In the genomic region with DNA sequence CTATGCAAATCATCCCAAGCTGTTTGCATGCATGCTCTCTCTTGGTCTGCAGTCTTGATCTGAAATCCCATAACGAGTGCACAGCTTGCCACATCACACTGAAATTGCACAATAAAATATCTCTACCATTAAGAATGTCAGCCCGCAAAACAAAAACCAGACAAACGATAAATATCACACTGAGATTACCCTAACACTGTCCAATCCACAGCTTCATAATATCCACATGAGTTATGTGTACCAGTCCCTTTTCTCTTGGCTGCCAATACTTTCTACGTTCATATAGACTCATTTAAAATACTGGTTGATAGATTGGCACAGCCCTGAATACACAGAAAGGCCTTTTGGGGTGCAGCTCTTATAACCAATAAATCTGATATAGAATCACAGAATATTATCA, we compare ENCODE assay signal across 22 mouse cellular contexts.
A peak's percentile ranks its signal among the peaks of the same experiment; 100 is the strongest.
DNase-seq lines count a peak whose midpoint lies in the region; ATAC-seq and TF ChIP-seq lines count a peak whose summit lies in the region.
"Had no signal": no experiment of that assay in that cellular context is flagged by ENCODE, and none has a peak within 500 bp of the region (broad histone marks: within the 10 kb centered on the region; RNA-seq: fewer than 3 reads in every experiment).

No protein-coding gene starts in this region.

- 0 out of 2 replicates have a peak, but pooled peaks cover 3% of the 10 kb centered on the region for H3K4me1 ChIP-seq in midbrain, embryonic 11.5 days (ENCODE audit: control insufficient read depth, insufficient read depth, low read length)
- H3K4me1 ChIP-seq in midbrain, postnatal 0 days (ENCODE audit: insufficient read depth, low read length) = no peaks in the 10 kb centered on the region
- no peaks in the 10 kb centered on the region for H3K4me1 ChIP-seq in neural tube, embryonic 12.5 days
- H3K4me1 ChIP-seq in neural tube, embryonic 13.5 days (replicated peaks) = peaks cover 3% of the 10 kb centered on the region; the same call in 1 of the 2 replicates
- H3K4me1 ChIP-seq in neural tube, embryonic 15.5 days = 0 out of 2 replicates have a peak, but pooled peaks cover 4% of the 10 kb centered on the region
- H3K4me1 ChIP-seq in neural tube, embryonic 14.5 days (ENCODE audit: control insufficient read depth, insufficient read depth, low read length) = no peaks in the 10 kb centered on the region

- H3K9ac ChIP-seq in midbrain, embryonic 11.5 days (ENCODE audit: low read length) = no peak overlapping the region
- H3K9ac ChIP-seq in midbrain, postnatal 0 days (replicated peaks; ENCODE audit: low read length, poor library complexity, severe bottlenecking) = no peak overlapping the region
- H3K9ac ChIP-seq in neural tube, embryonic 12.5 days = no peak overlapping the region
- no peak overlapping the region for H3K9ac ChIP-seq in neural tube, embryonic 13.5 days
- no peak overlapping the region for H3K9ac ChIP-seq in neural tube, embryonic 15.5 days (replicated peaks)
- no peak overlapping the region for H3K9ac ChIP-seq in neural tube, embryonic 14.5 days (replicated peaks; ENCODE audit: low read depth, low read length)

- H3K36me3 ChIP-seq in midbrain, embryonic 11.5 days (ENCODE audit: control insufficient read depth, insufficient read depth, low read length) = no peaks in the 10 kb centered on the region
- no peaks in the 10 kb centered on the region for H3K36me3 ChIP-seq in midbrain, postnatal 0 days (ENCODE audit: insufficient read depth, low read length)
- no peaks in the 10 kb centered on the region for H3K36me3 ChIP-seq in neural tube, embryonic 12.5 days
- no peaks in the 10 kb centered on the region for H3K36me3 ChIP-seq in neural tube, embryonic 13.5 days
- no peaks in the 10 kb centered on the region for H3K36me3 ChIP-seq in neural tube, embryonic 15.5 days
- H3K36me3 ChIP-seq in neural tube, embryonic 14.5 days (ENCODE audit: control insufficient read depth, insufficient read depth, low read length) = no peaks in the 10 kb centered on the region
- H3K36me3 ChIP-seq: G1E had no signal

- peak; percentile 72 for DNase-seq in midbrain, embryonic 11.5 days (ENCODE audit: low spot score, missing footprints)
- DNase-seq in midbrain, postnatal 0 days (ENCODE audit: low spot score) = no peak
- no peak for DNase-seq in neural tube, embryonic 10.5 days (ENCODE audit: extremely low spot score, low spot score)
- no peak for DNase-seq in kidney, adult 8-10 months
- DNase-seq: adrenal gland, adult 2 months; adrenal gland, adult 8-10 months; adrenal gland, postnatal 10 days; adrenal gland, postnatal 14 days; adrenal gland, postnatal 25 days; adrenal gland, postnatal 36 days; B cell, adult 2 months; cerebellum, adult 11 months; cerebellum, adult 11-12 months had no signal

- H3K4me2 ChIP-seq in midbrain, embryonic 11.5 days = no peak overlapping the region
- no peak overlapping the region for H3K4me2 ChIP-seq in midbrain, postnatal 0 days (ENCODE audit: low read depth, low read length, poor library complexity, severe bottlenecking)
- H3K4me2 ChIP-seq in neural tube, embryonic 12.5 days (replicated peaks) = no peak overlapping the region
- no peak overlapping the region for H3K4me2 ChIP-seq in neural tube, embryonic 13.5 days
- no peak overlapping the region for H3K4me2 ChIP-seq in neural tube, embryonic 15.5 days
- no peak overlapping the region for H3K4me2 ChIP-seq in neural tube, embryonic 14.5 days (ENCODE audit: low read depth, low read length)

- H3K27me3 ChIP-seq in midbrain, embryonic 11.5 days (ENCODE audit: control insufficient read depth, insufficient read depth, low read length) = no peaks in the 10 kb centered on the region
- no peaks in the 10 kb centered on the region for H3K27me3 ChIP-seq in midbrain, postnatal 0 days (ENCODE audit: insufficient read depth, low read length)
- H3K27me3 ChIP-seq in neural tube, embryonic 12.5 days (replicated peaks) = no peaks in the 10 kb centered on the region
- H3K27me3 ChIP-seq in neural tube, embryonic 13.5 days = no peaks in the 10 kb centered on the region
- H3K27me3 ChIP-seq in neural tube, embryonic 15.5 days (replicated peaks) = no peaks in the 10 kb centered on the region
- H3K27me3 ChIP-seq in neural tube, embryonic 14.5 days (ENCODE audit: control insufficient read depth, insufficient read depth, low read length) = no peaks in the 10 kb centered on the region
- H3K27me3 ChIP-seq: CH12.LX, Patski had no signal

- no peak for TF ChIP-seq CTCF in midbrain, postnatal 0 days (IDR thresholded peaks at IDR 0.05)

- H3K4me3 ChIP-seq in midbrain, embryonic 11.5 days (ENCODE audit: low read depth, low read length) = no peak overlapping the region
- no peak overlapping the region for H3K4me3 ChIP-seq in midbrain, postnatal 0 days (ENCODE audit: low read depth, low read length)
- no peak overlapping the region for H3K4me3 ChIP-seq in neural tube, embryonic 12.5 days
- H3K4me3 ChIP-seq in neural tube, embryonic 13.5 days = no peak overlapping the region
- H3K4me3 ChIP-seq in neural tube, embryonic 15.5 days (replicated peaks) = no peak overlapping the region
- no peak overlapping the region for H3K4me3 ChIP-seq in neural tube, embryonic 14.5 days (ENCODE audit: low read depth, low read length)

- no peak for ATAC-seq in midbrain, embryonic 11.5 days (ENCODE audit: low FRiP score)
- no peak for ATAC-seq in midbrain, postnatal 0 days (ENCODE audit: low FRiP score)
- ATAC-seq in neural tube, embryonic 12.5 days (ENCODE audit: low FRiP score, low read depth) = 0 out of 2 replicates have a peak, but pooled peaks have one; percentile 37
- ATAC-seq in neural tube, embryonic 13.5 days (ENCODE audit: low read depth) = peak; percentile 67
- ATAC-seq in neural tube, embryonic 15.5 days (ENCODE audit: low FRiP score) = no peak
- peak; percentile 60; the same call in 1 of the 2 replicates for ATAC-seq in neural tube, embryonic 14.5 days (ENCODE audit: low read depth)
- ATAC-seq: activated CD4-positive, CD25-positive, alpha-beta regulatory T cell, adult 4 months; CD4-positive, CD25-positive, alpha-beta regulatory T cell, adult 4 months; Patski had no signal

- H3K27ac ChIP-seq in midbrain, embryonic 11.5 days (ENCODE audit: low read depth, low read length) = no peak overlapping the region
- no peak overlapping the region for H3K27ac ChIP-seq in midbrain, postnatal 0 days (ENCODE audit: low read depth, low read length)
- H3K27ac ChIP-seq in neural tube, embryonic 12.5 days = no peak overlapping the region
- H3K27ac ChIP-seq in neural tube, embryonic 13.5 days (replicated peaks) = no peak overlapping the region
- H3K27ac ChIP-seq in neural tube, embryonic 15.5 days (replicated peaks) = no peak overlapping the region
- H3K27ac ChIP-seq in neural tube, embryonic 14.5 days (ENCODE audit: low read depth, low read length) = no peak overlapping the region

- H3K9me3 ChIP-seq in midbrain, embryonic 11.5 days (ENCODE audit: control insufficient read depth, low read length) = no peaks in the 10 kb centered on the region
- no peaks in the 10 kb centered on the region for H3K9me3 ChIP-seq in midbrain, postnatal 0 days (ENCODE audit: low read length)
- H3K9me3 ChIP-seq in neural tube, embryonic 12.5 days = no peaks in the 10 kb centered on the region
- no peaks in the 10 kb centered on the region for H3K9me3 ChIP-seq in neural tube, embryonic 13.5 days
- H3K9me3 ChIP-seq in neural tube, embryonic 15.5 days (replicated peaks) = no peaks in the 10 kb centered on the region
- H3K9me3 ChIP-seq in neural tube, embryonic 14.5 days (ENCODE audit: control insufficient read depth, low read length) = no peaks in the 10 kb centered on the region
- H3K9me3 ChIP-seq: G1E had no signal

- 94% methylated on average over 4 of the region's 4 CpGs for WGBS in midbrain, embryonic 11.5 days
- WGBS in midbrain, postnatal 0 days = 89% methylated on average over 4 of the region's 4 CpGs
- 87% methylated on average over 4 of the region's 4 CpGs for WGBS in neural tube, embryonic 12.5 days
- 67% methylated on average over 4 of the region's 4 CpGs for WGBS in neural tube, embryonic 13.5 days
- WGBS in neural tube, embryonic 15.5 days = 44% methylated on average over 4 of the region's 4 CpGs
- 59% methylated on average over 4 of the region's 4 CpGs for WGBS in neural tube, embryonic 14.5 days

Comparison
In these comparisons a context has a peak if more than half of its experiments do, and no peak if none do; other contexts are left out.
1. ATAC-seq: peak in neural tube, embryonic 12.5 days (single experiment), neural tube, embryonic 13.5 days (single experiment) and neural tube, embryonic 14.5 days (single experiment); none in midbrain, embryonic 11.5 days (single experiment), midbrain, postnatal 0 days (single experiment) and neural tube, embryonic 15.5 days (single experiment).